Mouse (Mus musculus) cerebellum, adult 2 months (tissue): ENCODE measurements around the gene Gpr132.

Source experiments
- CTCF ChIP-seq: fragments of 200-500 bp; IDR thresholded peaks from 2 replicates; pipeline ENCODE4 v1.5.1; 2011; ENCODE audit warnings: low read depth, mild to moderate bottlenecking, control low read depth, low read length, moderate library complexity, borderline replicate concordance; ENCODE audit not compliant: insufficient read depth
- POLR2A ChIP-seq: fragments of 200-500 bp; IDR thresholded peaks from 2 replicates; pipeline ENCODE4 v1.6.1; 2011; ENCODE audit warnings: low read length, control low read depth, borderline replicate concordance; ENCODE audit not compliant: insufficient read depth

- TF ChIP-seq POLR2A (no peak), CTCF (no peak)
Observed at GRCm38 (mm10) chr12:112802917-112803316, 65.1 kb downstream of the Gpr132 start.
